Mouse (Mus musculus): Measurements from ENCODE around the gene Wdfy2. TPM values are rescaled to one million over a fixed set of nuclear protein-coding genes. Genes with fewer than 3 reads are reported as not detected.

Gene Wdfy2
- polyA plus RNA-seq (2015; fragmentation: Nextera tagmentation; extraction: Ambion mirVana): 2.9 and 3.2 TPM in 2 replicates

GRCm38 (mm10) chr14:62837641-62838252 lies at the start of gene Wdfy2:
Wdfy2 (plus strand) TSS chr14:62837678.

GRCm38 (mm10) chr14:62984410-62984809 lies 146.9 kb downstream of the Wdfy2 start, which contains the start of gene Defb48:
Defb48 (minus strand) TSS chr14:62984510.

DNA sequence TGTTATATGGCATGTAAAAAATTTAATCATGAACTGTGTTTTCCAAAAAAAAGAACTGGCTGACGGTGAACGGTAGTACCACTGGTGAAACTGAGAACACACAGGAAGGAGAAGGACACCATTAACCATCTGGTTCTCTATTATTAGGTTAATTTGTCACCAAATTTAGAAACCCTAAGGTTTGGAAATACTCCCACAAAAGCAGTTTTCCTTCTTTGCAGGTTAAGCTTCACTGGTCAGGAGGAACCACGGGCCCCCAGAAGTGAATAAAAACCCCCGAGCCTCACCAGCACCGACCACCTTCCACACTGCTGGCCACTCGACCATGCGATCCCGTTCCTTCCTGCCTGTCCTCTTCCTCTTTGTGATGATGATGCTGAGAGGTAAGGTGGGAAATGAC lies 160.3 kb downstream of the Wdfy2 start, which contains the start of gene Defb47:
Defb47 (plus strand) TSS at position 301 of the 400 bp plus-strand sequence.

Small RNA genes lying within 50 kb of the gene (microRNA-seq; reads per million reads assigned to microRNA genes)
- gene Mir6541: 0 to 0.10 reads per million in 2 experiments
- gene Mir8098: 0.10 to 0.21 reads per million in 2 experiments

Other genes with a start within 250 kb of the Wdfy2 start
- not detected in 2 replicates for gene Serpine3, start 174.0 kb upstream of the Wdfy2 start, polyA plus RNA-seq (2015; fragmentation: Nextera tagmentation; extraction: Ambion mirVana)
- gene Ints6, start 76.5 kb upstream of the Wdfy2 start, polyA plus RNA-seq (2015; fragmentation: Nextera tagmentation; extraction: Ambion mirVana): 7.8 and 10.2 TPM in 2 replicates
- gene Defb48, start 146.8 kb downstream of the Wdfy2 start, polyA plus RNA-seq (2015; fragmentation: Nextera tagmentation; extraction: Ambion mirVana): not detected in 2 replicates
- gene Defb47, start 160.4 kb downstream of the Wdfy2 start, polyA plus RNA-seq (2015; fragmentation: Nextera tagmentation; extraction: Ambion mirVana): not detected in 2 replicates
- gene Defb43, start 174.1 kb downstream of the Wdfy2 start, polyA plus RNA-seq (2015; fragmentation: Nextera tagmentation; extraction: Ambion mirVana): not detected in 2 replicates
- gene Defb42, start 209.3 kb downstream of the Wdfy2 start, polyA plus RNA-seq (2015; fragmentation: Nextera tagmentation; extraction: Ambion mirVana): not detected in 2 replicates
- not detected in 2 replicates for gene Defb30, start 212.3 kb downstream of the Wdfy2 start, polyA plus RNA-seq (2015; fragmentation: Nextera tagmentation; extraction: Ambion mirVana)

All from skeletal muscle tissue, postnatal 0 days (tissue).